Mouse (Mus musculus): ENCODE data around the gene Slc5a6.

The Slc5a6 gene

GRCm38 (mm10) chr5:31048763-31049641 is at the start of gene Slc5a6:
Gene Slc5a6 (minus strand): TSS chr5:31048924.
- DNase-seq (ENCODE audit: low read depth in 1 of 2, low spot score in 2 of 2), result peak in 1 of 2 experiments; percentile 19

GRCm38 (mm10) chr5:31095711-31096480 is 47.2 kb upstream of the Slc5a6 start:
- DNase-seq (ENCODE audit: low read depth in 1 of 2, low spot score in 2 of 2), result no peak

DNA sequence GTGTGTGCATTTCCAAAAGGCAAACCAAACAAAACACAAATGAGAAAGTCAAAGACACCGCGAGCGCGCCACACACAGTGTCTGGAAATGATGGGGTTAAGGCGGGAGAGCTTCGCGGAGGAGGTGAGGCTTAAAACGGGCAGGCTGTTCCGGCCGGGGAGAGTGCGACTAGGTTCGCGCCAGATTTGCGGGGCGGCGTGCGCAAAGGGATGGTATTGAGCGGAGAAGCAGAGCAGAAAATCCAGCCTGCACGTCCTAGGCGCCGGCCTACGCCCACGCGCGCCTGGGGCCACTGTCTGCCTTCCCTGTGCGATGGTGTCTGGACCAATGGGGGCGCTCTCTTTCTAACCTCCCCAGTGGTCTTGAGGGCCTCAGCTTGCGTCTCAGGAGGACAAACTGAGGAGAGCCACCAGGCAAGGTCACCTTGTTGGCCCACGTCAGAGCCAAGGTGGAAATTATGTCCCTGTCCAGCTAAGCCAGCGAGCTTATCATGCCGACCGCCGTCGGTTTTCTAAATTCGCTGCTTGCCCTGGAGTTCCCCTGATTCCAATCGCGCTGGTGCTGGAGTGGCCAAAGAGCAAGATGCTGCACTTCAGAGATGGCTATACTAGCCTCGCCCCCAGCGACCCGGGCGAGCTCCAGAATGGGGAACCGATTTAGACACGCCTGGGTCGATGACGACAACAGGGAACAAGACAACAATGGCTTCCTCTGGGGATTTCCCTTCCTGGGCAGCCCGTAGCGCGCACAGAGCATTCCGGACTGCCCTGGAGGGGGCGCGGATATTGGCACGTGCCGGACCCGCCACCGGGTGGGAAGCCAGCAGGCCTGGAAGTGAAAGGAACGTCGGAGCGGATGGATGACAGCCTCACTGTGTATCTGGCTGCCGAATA is 46.3 kb upstream of the Slc5a6 start:
- peak; percentile 86 to 88 for DNase-seq (ENCODE audit: low read depth in 1 of 2, low spot score in 2 of 2)

DNA sequence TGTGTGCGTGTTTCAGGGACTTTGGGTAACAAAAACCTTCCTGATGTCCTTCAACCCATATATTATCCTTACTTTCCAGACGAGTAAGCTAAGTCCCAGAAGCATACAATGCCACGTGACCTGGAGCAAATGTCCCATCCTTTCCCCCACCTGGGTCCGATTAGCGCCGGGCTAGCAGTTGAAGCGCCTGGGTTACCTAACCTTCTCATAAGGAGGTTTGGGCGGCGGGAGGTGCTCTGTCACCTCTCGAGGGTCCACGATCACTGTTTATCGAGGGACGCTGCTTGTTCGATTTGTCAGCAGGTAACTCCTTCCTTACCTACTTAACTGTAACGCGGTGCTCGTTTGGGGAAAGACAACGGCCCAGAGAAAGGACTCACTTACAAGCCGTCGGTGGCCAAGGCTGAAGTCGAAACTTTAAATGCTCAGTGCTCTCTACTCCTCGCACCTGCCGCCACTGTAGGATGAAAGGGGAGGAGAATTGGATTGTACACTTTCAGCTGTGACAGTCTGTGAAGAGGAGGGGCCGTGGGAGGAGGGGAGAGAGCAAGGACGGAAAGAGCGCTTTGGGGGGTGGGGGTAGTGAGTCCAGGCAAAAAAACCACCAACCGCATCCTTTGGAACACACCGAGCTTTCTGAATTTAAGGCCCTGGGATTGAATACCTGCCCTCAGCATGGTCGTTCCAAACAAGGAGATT is 45.5 kb upstream of the Slc5a6 start:
- DNase-seq (ENCODE audit: low read depth in 1 of 2, low spot score in 2 of 2), result no peak

DNA sequence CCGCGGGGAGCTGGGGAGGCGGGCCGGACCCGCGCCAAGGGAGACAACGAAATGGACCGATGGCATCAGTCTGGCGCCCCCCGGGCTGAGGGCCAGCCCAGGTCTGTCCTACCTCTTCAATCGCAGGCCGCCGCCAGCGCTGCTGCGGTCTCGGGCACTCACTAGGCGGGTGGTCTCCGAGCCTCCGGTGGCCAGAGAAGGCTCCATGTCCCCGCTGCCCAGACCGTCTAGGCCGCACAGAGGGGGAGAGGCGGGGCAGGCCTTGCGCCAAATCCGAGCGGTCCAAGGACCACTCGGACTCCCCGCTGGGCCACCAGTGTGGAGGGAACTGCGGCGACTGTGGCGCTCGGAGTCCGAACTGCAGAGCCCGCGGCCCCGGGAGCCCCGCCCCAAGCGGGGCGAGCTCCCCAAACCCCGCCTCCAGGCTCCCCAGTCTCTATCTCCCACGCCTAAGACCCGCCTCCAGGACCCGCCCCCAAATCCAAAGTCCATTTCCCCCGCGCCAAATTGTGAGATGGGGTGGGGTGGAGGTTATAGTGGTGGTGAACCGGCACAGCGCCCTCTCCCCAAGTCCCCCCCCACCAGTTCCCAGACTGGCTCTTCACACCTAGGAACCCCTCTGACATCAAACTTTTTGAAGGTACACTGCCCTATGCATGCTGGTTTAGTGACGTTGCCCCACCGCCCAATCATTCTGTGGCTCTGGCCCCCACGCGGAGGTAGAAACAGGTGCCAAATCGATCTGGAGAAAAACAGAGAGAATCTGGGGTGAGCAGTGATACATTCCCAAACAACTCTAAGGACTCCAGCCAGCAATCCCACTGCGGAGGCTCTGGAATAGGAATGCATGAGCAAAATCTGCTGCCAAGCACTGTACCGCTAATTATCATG is 44.7 kb upstream of the Slc5a6 start:
- DNase-seq (ENCODE audit: low read depth in 1 of 2, low spot score in 2 of 2), result no peak

- no peak for DNase-seq (ENCODE audit: low read depth in 1 of 2, low spot score in 2 of 2)
Measured at GRCm38 (mm10) chr5:31092231-31092975, 43.7 kb upstream of the Slc5a6 start.

DNA sequence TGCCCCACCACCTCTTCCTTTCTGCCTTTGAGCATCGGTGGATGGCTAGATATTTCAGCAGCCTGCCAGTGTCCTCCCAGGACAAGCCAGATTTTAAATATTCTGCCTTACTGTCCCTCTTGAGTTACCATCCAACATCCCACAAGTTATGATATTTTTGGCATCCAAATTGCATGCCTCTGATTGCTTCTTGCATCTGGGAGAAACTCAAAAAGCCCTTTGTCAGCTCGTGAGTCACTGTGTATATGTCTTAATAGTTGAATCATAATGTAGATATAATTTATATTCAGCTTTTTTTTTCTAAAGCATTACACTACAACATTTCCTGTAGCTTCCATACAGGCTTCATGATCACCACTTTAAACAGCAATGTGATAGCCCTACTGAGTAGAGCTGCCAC is 38.4 kb upstream of the Slc5a6 start:
- DNase-seq (ENCODE audit: low read depth in 1 of 2, low spot score in 2 of 2), result no peak

DNA sequence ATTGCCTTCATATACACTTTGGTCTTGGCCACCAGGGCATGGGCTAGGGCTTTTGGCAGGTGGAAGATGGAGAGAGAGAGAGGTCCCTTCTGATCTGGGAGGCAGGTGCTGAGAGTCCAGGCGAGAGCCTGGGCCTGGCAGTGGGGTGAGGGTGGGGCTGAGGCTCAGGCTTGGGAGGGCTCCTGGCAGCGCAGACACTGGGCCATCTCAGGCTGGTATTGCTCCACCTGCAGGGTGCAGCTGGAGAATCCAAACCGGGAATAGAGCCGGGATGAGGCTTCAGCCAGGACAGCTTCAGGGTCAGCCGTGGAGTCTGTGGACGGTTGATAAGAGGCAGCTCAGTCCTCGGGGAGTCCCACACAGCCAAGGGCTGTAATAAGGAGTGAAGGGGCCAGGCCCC is 37.9 kb upstream of the Slc5a6 start:
- no peak for DNase-seq (ENCODE audit: low read depth in 1 of 2, low spot score in 2 of 2)

- no peak for DNase-seq (ENCODE audit: low read depth in 1 of 2, low spot score in 2 of 2)
Measured at GRCm38 (mm10) chr5:31083949-31084348, 35.2 kb upstream of the Slc5a6 start.

GRCm38 (mm10) chr5:31082935-31083625 is 34.4 kb upstream of the Slc5a6 start:
- DNase-seq (ENCODE audit: low read depth in 1 of 2, low spot score in 2 of 2), result no peak

DNA sequence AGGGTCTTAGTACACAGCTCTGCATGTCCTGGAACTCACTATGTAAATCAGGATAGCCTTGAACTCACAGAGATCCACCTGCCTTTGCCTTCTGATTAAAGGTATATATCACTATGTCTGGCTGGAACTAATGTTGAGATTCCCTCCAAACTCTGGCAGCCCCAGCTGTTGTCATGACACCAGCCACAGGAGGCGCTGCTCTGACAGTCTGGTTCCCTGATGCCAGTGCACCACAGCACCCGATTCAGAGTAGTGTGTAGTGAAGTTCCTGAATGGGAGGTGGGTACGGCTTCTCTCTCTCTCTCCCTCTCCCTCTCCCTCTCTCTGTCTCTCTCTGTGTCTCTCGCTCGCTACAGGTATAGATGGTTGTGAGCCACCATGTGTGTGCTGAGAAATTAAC is 33.6 kb upstream of the Slc5a6 start:
- DNase-seq (ENCODE audit: low read depth in 1 of 2, low spot score in 2 of 2), result peak in 1 of 2 experiments; percentile 45

DNA sequence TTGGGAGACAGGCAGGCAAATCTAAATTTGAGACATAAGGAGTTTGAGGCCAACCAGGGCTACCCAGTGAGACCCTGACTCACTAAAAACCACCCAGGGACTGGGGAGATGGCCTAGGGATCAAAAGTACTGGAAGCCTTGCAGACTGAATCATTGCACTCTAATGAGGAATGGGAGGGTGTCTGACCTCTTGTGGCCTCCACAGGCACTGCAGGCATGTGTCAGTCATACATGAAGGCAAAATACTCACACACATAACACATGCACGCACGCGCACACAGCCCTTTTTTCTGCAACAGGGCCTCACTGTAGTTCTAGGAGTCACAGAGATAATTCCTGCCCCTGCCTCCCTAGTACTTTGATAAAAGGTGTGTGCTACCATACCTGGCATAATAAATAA is 32.7 kb upstream of the Slc5a6 start:
- peak in 1 of 2 experiments; percentile 22 for DNase-seq (ENCODE audit: low read depth in 1 of 2, low spot score in 2 of 2)

DNA sequence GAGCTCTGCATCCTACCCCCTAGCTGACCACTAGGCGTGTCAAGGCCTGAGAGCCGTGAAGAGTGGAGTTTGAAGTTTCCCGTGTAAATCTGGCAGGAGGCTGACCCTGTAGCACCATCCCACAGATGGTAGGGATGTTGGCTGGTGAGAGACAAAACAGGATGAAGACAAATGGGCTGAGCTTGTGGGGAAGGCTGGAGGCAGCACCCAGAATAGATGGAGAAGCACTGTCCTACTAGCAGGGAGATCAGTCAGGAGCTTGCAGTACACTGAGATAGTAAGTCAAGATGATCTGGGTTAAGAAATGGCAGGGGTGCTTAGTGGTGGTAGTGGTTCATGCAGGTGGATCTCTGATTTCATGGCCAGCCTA is 32.1 kb upstream of the Slc5a6 start:
- DNase-seq (ENCODE audit: low read depth in 1 of 2, low spot score in 2 of 2), result no peak

GRCm38 (mm10) chr5:31080059-31080794 is 31.5 kb upstream of the Slc5a6 start:
- no peak for DNase-seq (ENCODE audit: low read depth in 1 of 2, low spot score in 2 of 2)

DNA sequence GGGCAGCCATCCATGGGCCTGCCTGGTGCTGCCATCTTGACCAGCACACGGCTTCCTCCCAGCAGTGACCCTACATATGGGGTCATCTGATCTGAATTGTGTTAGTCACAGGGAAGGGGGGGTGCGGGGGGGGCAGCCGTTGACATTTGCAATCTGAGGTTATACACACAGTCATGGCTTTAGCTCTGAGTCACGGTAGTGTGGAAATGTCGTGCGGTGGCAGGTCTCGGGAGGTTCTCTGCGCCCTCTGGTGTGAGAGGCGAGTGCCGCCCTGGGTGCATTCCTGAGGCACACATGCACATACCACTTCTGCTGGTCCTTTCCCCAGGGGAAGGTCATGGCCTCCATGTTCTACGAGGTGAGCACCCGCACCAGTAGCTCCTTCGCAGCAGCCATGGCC is 27.6 kb upstream of the Slc5a6 start:
- DNase-seq (ENCODE audit: low read depth in 1 of 2, low spot score in 2 of 2), result no peak

- no peak for DNase-seq (ENCODE audit: low read depth in 1 of 2, low spot score in 2 of 2)
Measured at GRCm38 (mm10) chr5:31073176-31073575, 24.5 kb upstream of the Slc5a6 start.

- no peak for DNase-seq (ENCODE audit: low read depth in 1 of 2, low spot score in 2 of 2)
Measured at GRCm38 (mm10) chr5:31071821-31072220, 23.1 kb upstream of the Slc5a6 start.

DNA sequence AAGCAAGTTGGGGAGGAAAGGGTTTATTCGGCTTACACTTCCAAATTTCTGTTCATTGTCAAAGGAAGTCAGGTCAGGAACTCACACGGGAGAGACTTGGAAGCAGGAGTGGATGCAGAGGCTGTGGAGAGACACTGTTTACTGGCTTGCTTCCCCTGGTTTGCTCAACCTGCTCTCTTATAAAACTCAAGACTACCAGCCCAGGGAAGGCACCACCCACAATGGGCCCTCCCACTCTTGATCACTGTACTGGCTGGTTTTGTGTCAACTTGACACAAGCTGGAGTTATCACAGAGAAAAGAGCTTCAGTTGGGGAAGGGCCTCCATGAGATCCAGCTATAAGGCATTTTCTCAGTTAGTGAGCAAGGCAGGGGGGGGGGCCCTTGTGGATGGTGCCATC is 22.3 kb upstream of the Slc5a6 start:
- no peak for DNase-seq (ENCODE audit: low read depth in 1 of 2, low spot score in 2 of 2)

All from monocyte, adult 2 months (primary cell).